Mouse (Mus musculus) adrenal gland, adult 18-20 months (tissue): ENCODE results near the gene Tex101. TPM values are rescaled to one million over a fixed set of nuclear protein-coding genes. Genes with fewer than 3 reads are reported as not detected.
"Not testable (repeated sequence)": the region's sequence is repeated elsewhere in the genome, so short reads cannot be mapped to it uniquely, and the experiment has no call there.

Experiments used
- DNase-seq, 2 experiments: peaks; one replicate each; pipeline ENCODE4 v3.0.0; 2021 to 2022; ENCODE audit warnings: low spot score in 2 of 2
- long read RNA-seq, 2 experiments: library from polyadenylated mRNA; stranded (forward); transcript quantifications; one replicate each; pipeline ENCODE4 v2.0.0; 2021
- total RNA-seq, 2 experiments: library from RNA; stranded (reverse); gene quantifications; 1 replicate in 1 of 2; 2 replicates in 1 of 2; pipeline ENCODE4 v1.2.3; 2021

The Tex101 gene
- not detected for total RNA-seq
- long read RNA-seq, experiment 1 = 0 reads
- long read RNA-seq, experiment 2 = 0 reads

- no peak for DNase-seq
Measured at GRCm38 (mm10) chr7:24676575-24676974, at the start of gene Tex101. TSS of gene Tex101 (minus strand) at chr7:24676675.

DNA sequence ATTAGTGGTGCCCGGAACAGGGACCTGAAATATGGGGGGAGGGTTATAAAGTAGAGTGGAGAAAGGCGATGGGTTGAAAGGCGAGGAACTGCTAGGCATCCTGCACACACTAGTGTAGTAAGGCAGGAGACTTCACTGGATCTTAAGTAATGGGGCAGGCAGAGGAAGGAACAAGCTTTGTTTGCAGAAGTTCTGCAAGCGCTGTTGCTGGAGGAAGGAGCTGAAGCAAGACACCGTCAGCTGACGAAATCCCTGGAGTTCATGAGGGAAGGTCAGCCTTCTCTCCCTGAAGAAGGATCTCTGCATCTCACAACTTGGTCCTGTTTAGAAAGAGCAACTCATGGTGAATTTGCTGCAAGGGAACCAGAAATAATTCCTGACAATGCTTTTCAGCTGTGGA is 38.6 kb upstream of the Tex101 start:
- no peak for DNase-seq

- DNase-seq = no peak
Measured at GRCm38 (mm10) chr7:24708832-24709292, 32.4 kb upstream of the Tex101 start, which contains the start of gene BC049730. TSS of gene BC049730 (plus strand) at chr7:24709242.

- DNase-seq = not testable (repeated sequence)
Measured at GRCm38 (mm10) chr7:24702841-24703240, 26.4 kb upstream of the Tex101 start.

GRCm38 (mm10) chr7:24697891-24698290 is 21.4 kb upstream of the Tex101 start:
- not testable (repeated sequence) for DNase-seq

- DNase-seq = not testable (repeated sequence)
Measured at GRCm38 (mm10) chr7:24692693-24693092, 16.2 kb upstream of the Tex101 start.

DNA sequence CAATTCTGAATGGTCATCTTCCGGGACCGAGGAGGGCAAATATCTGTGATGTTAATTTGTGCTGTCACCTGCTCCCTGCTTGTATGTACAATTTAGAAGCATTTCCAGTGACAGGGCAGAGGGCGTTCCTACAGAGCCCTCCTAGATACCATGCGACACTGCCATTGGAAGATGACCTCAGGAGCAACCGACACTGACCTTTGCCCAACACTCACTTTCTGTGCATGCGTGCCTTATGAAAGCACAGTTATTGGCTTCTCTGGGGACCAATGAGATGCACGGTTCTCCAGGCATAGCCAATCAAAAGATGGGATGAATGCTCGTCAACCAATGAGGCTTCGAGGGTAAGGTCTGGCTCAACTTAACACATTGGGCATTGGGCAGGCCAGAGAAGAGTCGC is 11.0 kb upstream of the Tex101 start:
- DNase-seq = not testable (repeated sequence)

DNA sequence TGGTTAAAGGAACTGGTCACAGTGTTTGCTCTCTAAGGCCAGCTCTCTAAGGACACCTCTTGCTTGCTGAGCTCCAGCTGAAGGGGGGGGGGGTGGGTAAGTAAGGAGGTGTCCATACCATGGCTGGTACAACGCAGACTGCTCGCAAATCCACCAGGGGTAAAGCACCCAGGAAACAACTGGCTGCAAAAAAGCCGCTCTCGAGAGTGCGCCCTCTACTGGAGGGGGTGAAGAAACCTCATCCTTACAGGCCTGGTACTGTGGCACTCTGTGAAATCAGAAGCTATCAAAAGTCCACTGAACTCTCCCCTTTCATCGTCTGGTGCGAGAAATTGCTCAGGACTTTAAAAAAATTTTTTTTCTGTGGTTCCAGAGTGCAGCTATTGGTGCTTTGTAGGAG is 7.6 kb upstream of the Tex101 start:
- DNase-seq = peak in 1 of 2 experiments; percentile 7

DNA sequence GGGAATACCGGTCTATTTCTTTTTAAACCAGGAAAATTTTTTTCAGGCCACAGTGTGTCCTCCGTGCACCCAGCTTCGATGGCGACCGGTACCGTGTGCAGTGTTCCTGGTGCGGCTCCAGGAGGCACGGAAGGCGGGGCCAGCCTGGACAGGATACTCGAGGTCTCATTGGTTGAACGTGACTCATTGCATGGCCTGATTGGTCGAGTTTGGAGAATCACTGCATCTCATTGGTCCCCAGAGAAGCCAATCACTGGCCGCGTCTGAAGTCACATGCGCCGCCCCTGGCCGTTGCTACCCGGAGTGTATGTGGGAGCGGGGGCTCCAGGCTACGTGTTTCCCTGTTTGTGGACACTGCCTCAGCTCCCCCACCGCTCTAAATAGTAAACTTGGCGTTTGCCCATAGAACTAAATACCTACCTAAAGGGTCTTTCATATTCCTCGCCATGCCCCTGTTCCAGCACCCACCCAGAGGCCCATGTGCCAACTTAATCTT is 4.5 kb downstream of the Tex101 start:
- no peak for DNase-seq

GRCm38 (mm10) chr7:24664959-24665358 is 11.5 kb downstream of the Tex101 start:
- DNase-seq = no peak

DNA sequence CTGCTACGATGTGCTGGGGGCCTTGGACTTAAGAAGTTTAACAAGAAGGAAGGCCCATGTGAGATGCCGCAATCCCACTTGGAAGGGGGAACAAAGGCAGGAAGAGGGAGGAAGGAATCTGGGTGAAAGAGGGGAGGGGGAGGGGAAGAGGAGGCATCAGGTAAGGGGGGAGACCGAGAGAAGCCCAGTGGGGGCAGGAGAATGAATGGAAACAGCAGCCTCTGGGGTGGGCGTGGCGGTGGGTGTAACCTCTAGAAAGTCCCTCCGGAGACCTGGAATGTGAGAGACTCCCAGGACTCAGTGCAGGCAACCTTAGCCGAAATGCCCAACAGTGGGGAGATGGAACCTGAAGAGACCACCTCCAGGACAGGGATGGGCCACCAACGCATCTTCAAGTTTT is 12.2 kb downstream of the Tex101 start:
- no peak for DNase-seq

DNA sequence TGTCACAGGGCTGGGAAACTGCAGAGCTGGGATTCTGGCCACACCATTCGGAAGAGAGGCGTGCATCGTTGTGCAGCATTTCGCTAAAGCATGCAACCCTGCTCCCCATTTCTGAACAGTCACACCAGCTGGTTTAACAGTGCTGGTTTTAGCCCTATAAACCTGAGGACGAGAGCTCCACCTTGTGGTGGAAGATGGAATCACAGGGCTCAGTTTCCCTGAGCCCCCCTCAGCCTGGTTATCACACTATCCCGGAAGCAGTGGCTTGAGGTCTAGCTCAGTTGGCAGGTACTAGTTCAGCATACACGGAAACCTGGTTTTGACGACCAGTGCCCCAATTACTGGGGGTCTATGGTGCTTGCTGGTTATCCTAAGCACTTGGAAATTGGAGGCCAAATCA is 13.9 kb downstream of the Tex101 start:
- peak; percentile 54 to 58 for DNase-seq

DNA sequence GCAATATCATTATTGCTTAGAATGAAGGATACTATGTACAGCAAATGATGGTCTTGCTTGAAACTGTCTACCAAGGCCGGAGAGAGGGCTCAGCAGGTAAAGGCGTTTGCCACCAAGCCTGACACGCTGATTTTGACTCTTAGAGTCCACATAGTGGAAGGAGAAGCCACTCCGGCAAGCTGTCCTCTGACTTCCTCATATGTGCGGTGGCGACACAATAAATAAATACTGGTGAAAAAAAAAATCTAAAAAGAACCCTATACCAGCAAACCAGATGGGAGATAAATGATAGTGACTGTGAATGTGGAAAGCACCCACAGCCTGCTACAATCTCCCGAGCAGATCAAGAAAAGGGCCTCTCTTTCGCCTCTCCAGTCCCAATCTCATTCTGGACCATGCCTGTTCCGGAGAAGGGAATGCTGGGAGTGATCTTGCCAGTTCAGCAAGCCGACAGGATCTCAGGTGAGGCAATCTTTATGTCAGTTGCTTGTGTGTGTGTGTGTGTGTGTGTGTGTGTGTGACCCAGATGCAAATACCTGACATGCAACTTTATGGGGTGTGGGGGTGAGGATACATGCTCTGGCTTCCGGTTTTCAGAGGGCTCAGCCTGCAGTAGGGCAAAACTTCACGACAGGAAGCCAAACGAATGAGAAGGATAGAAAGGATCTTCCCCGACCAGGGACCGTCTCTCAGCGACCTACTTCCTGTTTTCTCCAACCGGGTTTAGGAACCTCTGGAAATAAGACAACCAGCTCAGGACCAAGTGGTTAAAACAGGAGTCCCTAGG is 15.2 kb downstream of the Tex101 start:
- no peak for DNase-seq

- DNase-seq = no peak
Measured at GRCm38 (mm10) chr7:24659737-24660357, 16.6 kb downstream of the Tex101 start.

- DNase-seq = peak; percentile 65 to 69
Measured at GRCm38 (mm10) chr7:24653681-24654080, 22.8 kb downstream of the Tex101 start.

DNA sequence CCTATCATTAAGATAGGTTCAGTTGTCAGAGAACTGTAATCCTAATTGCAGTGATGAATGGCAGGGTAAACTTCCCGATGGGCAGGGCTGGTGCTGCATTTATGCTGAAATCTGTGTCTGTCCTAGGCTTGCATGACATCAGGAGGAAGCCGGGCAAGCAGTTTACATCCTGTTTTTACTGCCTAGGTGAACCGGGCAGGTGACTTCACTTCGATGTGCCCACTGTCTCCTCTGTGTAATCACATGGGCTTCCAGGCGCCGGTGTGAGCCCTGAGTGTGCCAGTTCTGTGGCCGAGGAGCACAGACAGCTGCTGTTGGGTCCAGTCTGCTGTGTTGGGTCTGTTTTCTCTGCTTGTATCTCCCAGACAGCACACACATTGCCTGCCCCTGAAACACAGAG is 30.0 kb downstream of the Tex101 start:
- DNase-seq = no peak

DNA sequence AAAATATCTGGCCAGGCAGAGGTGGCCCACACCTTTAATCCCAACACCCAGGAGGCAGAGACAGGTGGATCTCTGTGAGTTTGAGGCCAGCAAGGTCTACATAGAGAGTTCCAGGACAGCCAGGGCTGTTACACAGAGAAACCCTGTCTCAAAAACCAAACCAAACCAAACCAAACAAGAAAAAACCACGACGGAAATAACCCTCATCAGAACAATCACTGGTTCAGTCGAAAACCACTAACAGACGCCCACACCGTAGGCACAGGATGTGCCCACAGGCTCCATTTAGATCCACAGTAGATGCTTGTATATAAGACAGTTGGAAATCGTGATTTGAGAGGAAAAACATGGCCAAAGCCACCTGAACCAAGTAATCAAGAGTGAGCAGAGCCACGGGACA is 31.5 kb downstream of the Tex101 start:
- DNase-seq = no peak

DNA sequence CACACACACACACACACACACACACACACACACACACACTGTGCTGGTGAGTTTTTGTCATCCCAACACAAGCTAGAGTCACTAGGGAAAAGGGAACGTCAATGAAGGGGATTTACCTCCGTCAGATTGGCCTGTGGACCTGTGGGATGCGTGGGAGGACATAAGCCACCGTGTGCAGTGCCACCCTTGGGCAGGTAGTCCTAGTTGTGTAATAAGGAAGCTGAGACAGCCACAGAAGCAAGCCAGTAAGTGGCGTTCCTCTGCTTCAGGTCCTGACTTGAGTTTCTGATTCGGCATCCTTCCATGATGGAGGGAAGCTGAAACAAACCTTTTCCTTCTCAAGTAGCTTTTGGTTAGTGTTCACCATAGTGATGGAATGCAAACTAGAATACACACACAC is 32.0 kb downstream of the Tex101 start:
- DNase-seq = no peak

DNA sequence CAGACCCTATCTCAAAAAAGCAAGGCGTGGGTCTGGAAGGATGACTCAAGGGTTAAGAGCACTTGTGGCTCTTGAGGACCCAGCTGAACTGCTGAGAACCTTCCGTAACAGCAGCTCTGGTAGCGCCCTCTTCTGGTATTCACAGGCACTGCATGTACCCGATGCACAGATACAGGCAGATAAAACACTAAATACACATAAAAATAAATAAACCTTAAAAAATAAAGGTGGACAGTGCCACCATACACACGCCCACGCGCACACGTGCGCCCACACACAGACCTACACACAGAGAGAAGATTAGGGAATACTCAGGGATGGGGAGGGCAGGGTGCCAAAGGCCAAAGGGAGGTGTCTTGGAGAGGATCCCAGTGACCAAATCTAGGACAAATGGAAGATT is 34.0 kb downstream of the Tex101 start:
- peak; percentile 48 to 62 for DNase-seq

DNA sequence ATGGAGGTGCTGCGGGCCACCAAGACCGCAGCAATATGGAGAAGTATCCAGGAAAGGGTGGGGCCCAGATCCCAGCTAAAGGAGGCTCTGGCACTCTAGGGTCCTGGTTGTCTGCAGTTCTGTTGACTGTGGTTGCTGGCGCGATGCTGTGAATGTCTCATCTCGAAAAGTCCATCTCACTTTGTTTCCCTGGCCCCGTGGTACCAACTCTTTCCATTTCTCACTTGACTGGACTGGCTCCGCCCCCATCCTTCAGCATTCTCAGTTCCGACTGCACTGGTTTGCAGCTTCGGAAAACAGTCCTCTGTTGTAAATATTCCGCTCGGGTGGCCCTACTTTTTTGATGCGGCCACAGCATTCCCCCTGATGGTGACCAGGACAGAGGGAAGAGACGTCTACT is 36.0 kb downstream of the Tex101 start:
- no peak for DNase-seq

GRCm38 (mm10) chr7:24638026-24638856 is 38.2 kb downstream of the Tex101 start:
- peak in 1 of 2 experiments; percentile 40 for DNase-seq
